Mouse (Mus musculus): ENCODE results near the gene Cox19. TPM values are rescaled to one million over a fixed set of nuclear protein-coding genes. Genes with fewer than 3 reads are reported as not detected.
A peak's percentile ranks its signal among the peaks of the same experiment; 100 is the strongest.
"Not testable (repeated sequence)": the region's sequence is repeated elsewhere in the genome, so short reads cannot be mapped to it uniquely, and the experiment has no call there.

The Cox19 gene
- polyA plus RNA-seq, 1 experiment, result 52.9 TPM

DNA sequence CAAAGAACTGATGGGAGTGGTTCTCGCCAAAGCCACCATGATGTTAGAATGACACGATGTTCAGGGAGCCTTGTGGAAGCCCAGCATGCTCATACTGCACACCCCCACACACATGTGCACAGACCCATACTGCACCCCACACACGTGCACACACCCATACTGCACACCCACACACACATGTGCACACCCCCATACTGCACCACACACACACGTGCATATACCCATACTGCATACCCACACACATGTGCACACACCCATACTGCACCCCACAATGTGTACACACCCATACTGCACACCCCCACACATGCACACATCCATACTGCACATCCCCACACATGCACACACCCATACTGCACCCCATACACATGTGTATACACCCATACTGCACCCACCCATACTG is 15.6 kb downstream of the Cox19 start:
- TF ChIP-seq USF1 (IDR thresholded peaks at IDR 0.05; ENCODE audit: low read depth) (no peak), CEBPB (IDR thresholded peaks at IDR 0.05; ENCODE audit: low read depth) (no peak), MYOG (IDR thresholded peaks at IDR 0.05; ENCODE audit: control insufficient read depth, extremely low read depth, insufficient read length) (no peak), FOSL1 (IDR thresholded peaks at IDR 0.05; ENCODE audit: insufficient read depth, low read length, poor library complexity, severe bottlenecking) (no peak), CTCF (IDR thresholded peaks at IDR 0.05; ENCODE audit: control insufficient read depth, insufficient read depth, insufficient read length) (no peak), MAX (IDR thresholded peaks at IDR 0.05) (no peak)
- Histone ChIP-seq H3K4me3 (ENCODE audit: insufficient read depth, poor library complexity, severe bottlenecking) (no peak overlapping the region), H3K36me3 (ENCODE audit: control insufficient read depth, insufficient read depth) (peaks cover 20% of the 10 kb centered on the region), H3ac (ENCODE audit: control insufficient read depth, insufficient read length, low read depth) (no peak overlapping the region), H3K27me3 (ENCODE audit: control insufficient read depth, insufficient read depth, insufficient read length) (no peaks in the 10 kb centered on the region), H3K79me3 (ENCODE audit: low read depth) (no peaks in the 10 kb centered on the region), H3K79me2 (ENCODE audit: control insufficient read depth, insufficient read depth) (no peaks in the 10 kb centered on the region)

DNA sequence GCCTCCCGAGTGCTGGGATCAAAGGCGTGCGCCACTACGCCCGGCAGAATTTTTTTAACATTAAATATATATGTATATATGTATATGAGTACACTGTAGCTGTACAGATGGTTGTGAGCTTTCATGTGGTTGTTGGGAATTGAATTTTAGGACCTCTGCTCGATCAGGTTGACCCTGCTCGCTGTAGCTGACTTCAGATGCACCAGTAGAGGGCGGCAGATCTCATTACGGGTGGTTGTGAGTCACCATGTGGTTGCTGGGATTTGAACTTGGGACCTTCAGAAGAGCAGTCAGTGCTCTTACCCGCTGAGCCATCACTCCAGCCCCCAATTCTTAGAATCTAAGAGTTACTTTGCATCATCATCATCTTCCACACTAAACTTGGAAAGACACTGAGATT is 16.8 kb downstream of the Cox19 start:
- H3ac ChIP-seq (ENCODE audit: control insufficient read depth, insufficient read length, low read depth); H3K79me3 ChIP-seq (ENCODE audit: low read depth): not testable (repeated sequence)
- H3K36me3 ChIP-seq (ENCODE audit: control insufficient read depth, insufficient read depth), result peaks cover 15% of the 10 kb centered on the region

DNA sequence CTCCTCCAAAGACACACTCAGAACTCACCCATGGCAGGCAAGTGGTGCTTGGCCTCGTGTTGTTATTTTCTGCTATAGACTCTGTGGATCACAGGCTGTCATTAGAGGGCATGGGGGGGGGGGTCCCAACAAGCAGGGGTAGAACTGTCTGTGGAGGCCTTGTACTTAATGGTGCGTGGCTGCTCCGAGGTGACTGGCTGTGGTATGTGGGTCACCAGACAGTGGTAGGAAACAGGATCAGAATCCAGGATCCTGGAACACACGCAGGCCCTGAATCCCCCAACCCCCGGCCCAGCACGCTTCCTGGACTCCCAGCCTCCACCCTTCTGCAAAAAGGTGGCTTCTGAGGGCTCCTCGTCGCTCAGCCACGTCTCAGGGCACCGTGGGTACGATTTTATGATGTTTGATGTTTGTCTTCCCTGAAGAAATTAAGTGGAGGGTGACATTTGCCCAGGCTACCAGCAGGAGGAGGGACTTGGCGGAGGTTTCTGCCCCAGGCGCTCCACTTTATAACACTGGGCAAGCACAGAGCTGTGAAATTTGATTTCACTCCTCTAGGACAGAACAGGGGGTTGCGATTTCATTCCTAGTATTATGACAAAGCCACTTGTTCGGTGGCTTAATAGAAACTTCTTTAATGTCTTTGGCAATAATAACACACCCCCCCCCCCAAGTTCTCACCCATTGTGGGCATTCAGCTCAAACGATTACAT is 17.8 kb downstream of the Cox19 start:
- no peaks in the 10 kb centered on the region for H3K27me3 ChIP-seq (ENCODE audit: control insufficient read depth, insufficient read depth, insufficient read length)

More for the DNA sequence above, 16.8 kb downstream of the Cox19 start:
- not testable (repeated sequence) for H3K27me3 ChIP-seq (ENCODE audit: control insufficient read depth, insufficient read depth, insufficient read length); H3K79me2 ChIP-seq (ENCODE audit: control insufficient read depth, insufficient read depth); H3K4me3 ChIP-seq (ENCODE audit: insufficient read depth, poor library complexity, severe bottlenecking)

DNA sequence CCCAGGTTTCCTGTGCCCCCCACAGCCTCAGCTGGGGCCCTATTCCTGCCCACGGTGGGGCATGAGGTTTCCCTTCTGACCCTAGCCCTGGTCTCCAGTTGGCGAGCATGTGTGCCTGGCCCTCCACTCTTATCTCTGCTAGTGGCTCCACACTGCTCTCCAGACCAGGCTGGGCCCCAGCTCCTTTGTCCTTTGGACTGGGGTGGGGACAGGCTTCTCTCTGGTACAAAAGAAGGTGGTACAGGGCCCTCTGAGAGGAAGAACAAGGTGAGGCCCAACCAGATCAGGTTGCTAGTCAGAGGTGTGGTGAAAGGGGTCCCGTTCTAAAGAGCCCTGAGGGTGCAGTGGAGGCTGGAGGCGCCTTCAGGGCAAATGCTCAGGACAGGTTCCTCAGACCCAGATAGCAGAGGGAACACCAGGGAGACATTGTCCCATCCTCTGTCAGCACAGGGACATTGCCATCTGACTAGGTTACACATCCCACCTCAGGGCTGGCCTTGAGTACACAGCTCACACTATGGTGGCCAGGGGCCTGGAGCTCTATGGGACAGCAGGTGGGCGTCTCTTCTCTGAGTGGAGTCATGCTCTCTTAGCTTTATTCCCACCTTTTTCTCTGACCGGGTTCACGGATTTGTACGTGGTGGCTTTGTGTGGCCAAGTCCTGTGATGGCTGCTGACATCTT is 18.5 kb downstream of the Cox19 start:
- no peak overlapping the region for H3ac ChIP-seq (ENCODE audit: control insufficient read depth, insufficient read length, low read depth)
- TF ChIP-seq FOSL1 (IDR thresholded peaks at IDR 0.05; ENCODE audit: insufficient read depth, low read length, poor library complexity, severe bottlenecking) (no peak), MYOG (IDR thresholded peaks at IDR 0.05; ENCODE audit: control insufficient read depth, extremely low read depth, insufficient read length) (no peak), USF1 (IDR thresholded peaks at IDR 0.05; ENCODE audit: low read depth) (no peak), CTCF (IDR thresholded peaks at IDR 0.05; ENCODE audit: control insufficient read depth, insufficient read depth, insufficient read length) (no peak), MAX (IDR thresholded peaks at IDR 0.05) (no peak), CEBPB (IDR thresholded peaks at IDR 0.05; ENCODE audit: low read depth) (no peak), MYOD1 (IDR thresholded peaks at IDR 0.05; ENCODE audit: control insufficient read depth, insufficient read length, low read depth) (no peak)
- no peaks in the 10 kb centered on the region for H3K79me2 ChIP-seq (ENCODE audit: control insufficient read depth, insufficient read depth)
- H3K36me3 ChIP-seq (ENCODE audit: control insufficient read depth, insufficient read depth), result peaks cover 7% of the 10 kb centered on the region
- H3K27me3 ChIP-seq (ENCODE audit: control insufficient read depth, insufficient read depth, insufficient read length), result no peaks in the 10 kb centered on the region
- no peak overlapping the region for H3K4me3 ChIP-seq (ENCODE audit: insufficient read depth, poor library complexity, severe bottlenecking)
- no peaks in the 10 kb centered on the region for H3K79me3 ChIP-seq (ENCODE audit: low read depth)

More for the DNA sequence above, 17.8 kb downstream of the Cox19 start:
- peaks cover 10% of the 10 kb centered on the region for H3K36me3 ChIP-seq (ENCODE audit: control insufficient read depth, insufficient read depth)
- H3ac ChIP-seq (ENCODE audit: control insufficient read depth, insufficient read length, low read depth), result no peak overlapping the region
- no peak overlapping the region for H3K4me3 ChIP-seq (ENCODE audit: insufficient read depth, poor library complexity, severe bottlenecking)
- H3K79me2 ChIP-seq (ENCODE audit: control insufficient read depth, insufficient read depth), result no peaks in the 10 kb centered on the region
- no peaks in the 10 kb centered on the region for H3K79me3 ChIP-seq (ENCODE audit: low read depth)
- no peak for TF ChIP-seq MYOD1 (IDR thresholded peaks at IDR 0.05; ENCODE audit: control insufficient read depth, insufficient read length, low read depth)

DNA sequence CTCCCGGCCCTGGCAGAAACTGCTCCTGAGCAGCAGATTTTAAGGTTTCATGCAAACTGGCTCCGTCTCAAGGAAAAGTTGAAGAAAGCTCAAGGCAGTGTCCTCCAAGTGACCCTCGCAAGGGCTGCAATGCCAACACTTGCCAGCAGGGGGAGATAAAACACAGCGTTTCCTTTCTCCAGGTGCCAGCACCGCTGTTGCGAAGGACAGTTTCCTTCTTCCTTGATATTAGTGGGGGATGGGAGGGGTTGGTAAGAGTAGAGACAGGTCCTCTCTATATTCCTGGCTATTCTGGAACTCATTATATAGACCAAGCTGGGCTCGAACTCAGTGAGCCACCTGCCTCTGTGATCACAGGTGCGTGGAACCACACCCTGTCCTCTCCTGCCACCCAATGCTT is 19.5 kb downstream of the Cox19 start:
- no peaks in the 10 kb centered on the region for H3K79me3 ChIP-seq (ENCODE audit: low read depth)
- H3ac ChIP-seq (ENCODE audit: control insufficient read depth, insufficient read length, low read depth), result no peak overlapping the region
- TF ChIP-seq CEBPB (IDR thresholded peaks at IDR 0.05; ENCODE audit: low read depth) (no peak), FOSL1 (IDR thresholded peaks at IDR 0.05; ENCODE audit: insufficient read depth, low read length, poor library complexity, severe bottlenecking) (no peak), MAX (IDR thresholded peaks at IDR 0.05) (no peak), MYOD1 (IDR thresholded peaks at IDR 0.05; ENCODE audit: control insufficient read depth, insufficient read length, low read depth) (no peak), CTCF (IDR thresholded peaks at IDR 0.05; ENCODE audit: control insufficient read depth, insufficient read depth, insufficient read length) (peak; percentile 78)
- H3K27me3 ChIP-seq (ENCODE audit: control insufficient read depth, insufficient read depth, insufficient read length), result peaks cover 5% of the 10 kb centered on the region
- H3K4me3 ChIP-seq (ENCODE audit: insufficient read depth, poor library complexity, severe bottlenecking), result no peak overlapping the region
- H3K79me2 ChIP-seq (ENCODE audit: control insufficient read depth, insufficient read depth), result no peaks in the 10 kb centered on the region
- H3K36me3 ChIP-seq (ENCODE audit: control insufficient read depth, insufficient read depth), result no peaks in the 10 kb centered on the region

DNA sequence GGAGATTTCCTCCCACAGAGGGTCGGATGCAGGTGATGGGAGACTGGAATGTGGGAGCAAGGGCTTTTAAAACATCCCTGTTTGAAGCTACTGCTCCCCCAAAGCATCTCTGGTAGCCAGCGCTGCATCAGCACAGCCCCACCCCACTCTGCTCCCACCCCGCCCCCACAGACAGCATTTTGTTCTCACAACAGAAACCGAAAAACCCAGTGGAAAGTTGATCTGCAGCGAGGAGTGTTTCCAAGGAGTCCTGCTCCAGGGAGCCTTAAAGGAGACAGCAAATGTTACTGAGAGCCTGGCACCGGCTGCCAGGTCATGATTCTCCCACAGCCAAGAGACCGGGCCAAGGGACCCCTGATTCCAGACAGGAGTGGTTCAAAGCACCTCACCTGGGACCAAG is 20.5 kb downstream of the Cox19 start:
- peaks cover 13% of the 10 kb centered on the region for H3K27me3 ChIP-seq (ENCODE audit: control insufficient read depth, insufficient read depth, insufficient read length)
- H3K4me3 ChIP-seq (ENCODE audit: insufficient read depth, poor library complexity, severe bottlenecking), result no peak overlapping the region
- H3K79me3 ChIP-seq (ENCODE audit: low read depth), result no peaks in the 10 kb centered on the region
- no peaks in the 10 kb centered on the region for H3K79me2 ChIP-seq (ENCODE audit: control insufficient read depth, insufficient read depth)
- no peaks in the 10 kb centered on the region for H3K36me3 ChIP-seq (ENCODE audit: control insufficient read depth, insufficient read depth)
- H3ac ChIP-seq (ENCODE audit: control insufficient read depth, insufficient read length, low read depth), result no peak overlapping the region
- no peak for TF ChIP-seq FOSL1 (IDR thresholded peaks at IDR 0.05; ENCODE audit: insufficient read depth, low read length, poor library complexity, severe bottlenecking)
- TF ChIP-seq MYOD1 (IDR thresholded peaks at IDR 0.05; ENCODE audit: control insufficient read depth, insufficient read length, low read depth), result no peak
- no peak for TF ChIP-seq USF1 (IDR thresholded peaks at IDR 0.05; ENCODE audit: low read depth)
- no peak for TF ChIP-seq MAX (IDR thresholded peaks at IDR 0.05)
- no peak for TF ChIP-seq CEBPB (IDR thresholded peaks at IDR 0.05; ENCODE audit: low read depth)
- no peak for TF ChIP-seq CTCF (IDR thresholded peaks at IDR 0.05; ENCODE audit: control insufficient read depth, insufficient read depth, insufficient read length)
- TF ChIP-seq MYOG (IDR thresholded peaks at IDR 0.05; ENCODE audit: control insufficient read depth, extremely low read depth, insufficient read length), result no peak

All from C2C12 (cell line).